Mouse (Mus musculus): ENCODE measurements around the gene Shd.

Gene Shd

GRCm38 (mm10) chr17:56006956-56007355 is 36.7 kb downstream of the Shd start:
- no peak for DNase-seq (ENCODE audit: low read depth in 2 of 2, low spot score in 2 of 2)

GRCm38 (mm10) chr17:56007444-56008355 is 37.4 kb downstream of the Shd start:
- DNase-seq (ENCODE audit: low read depth in 2 of 2, low spot score in 2 of 2) = no peak

GRCm38 (mm10) chr17:56008356-56009087 is 38.3 kb downstream of the Shd start:
- peak; percentile 75 to 83 for DNase-seq (ENCODE audit: low read depth in 2 of 2, low spot score in 2 of 2)

- DNase-seq (ENCODE audit: low read depth in 2 of 2, low spot score in 2 of 2) = peak; percentile 81 to 86
Observed at GRCm38 (mm10) chr17:56009088-56009961, 39.1 kb downstream of the Shd start.

GRCm38 (mm10) chr17:56009962-56010240 is 39.6 kb downstream of the Shd start:
- no peak for DNase-seq (ENCODE audit: low read depth in 2 of 2, low spot score in 2 of 2)

GRCm38 (mm10) chr17:56010255-56010654 is 40.0 kb downstream of the Shd start:
- DNase-seq (ENCODE audit: low read depth in 2 of 2, low spot score in 2 of 2) = no peak

- peak; percentile 79 to 83 for DNase-seq (ENCODE audit: low read depth in 2 of 2, low spot score in 2 of 2)
Observed at GRCm38 (mm10) chr17:56010681-56011080, 40.4 kb downstream of the Shd start.

GRCm38 (mm10) chr17:56011441-56011840 is 41.2 kb downstream of the Shd start:
- DNase-seq (ENCODE audit: low read depth in 2 of 2, low spot score in 2 of 2) = no peak

GRCm38 (mm10) chr17:56015293-56015692 is 45.0 kb downstream of the Shd start:
- no peak for DNase-seq (ENCODE audit: low read depth in 2 of 2, low spot score in 2 of 2)

- DNase-seq (ENCODE audit: low read depth in 2 of 2, low spot score in 2 of 2) = no peak
Observed at GRCm38 (mm10) chr17:56016382-56016781, 46.1 kb downstream of the Shd start.

- no peak for DNase-seq (ENCODE audit: low read depth in 2 of 2, low spot score in 2 of 2)
Observed at GRCm38 (mm10) chr17:56016793-56017785, 46.8 kb downstream of the Shd start.

- no peak for DNase-seq (ENCODE audit: low read depth in 2 of 2, low spot score in 2 of 2)
Observed at GRCm38 (mm10) chr17:56017848-56018247, 47.6 kb downstream of the Shd start.

GRCm38 (mm10) chr17:56018347-56019131 is 48.3 kb downstream of the Shd start:
- peak; percentile 50 to 68 for DNase-seq (ENCODE audit: low read depth in 2 of 2, low spot score in 2 of 2)

GRCm38 (mm10) chr17:56020400-56021084 is 50.3 kb downstream of the Shd start:
- DNase-seq (ENCODE audit: low read depth in 2 of 2, low spot score in 2 of 2) = no peak

GRCm38 (mm10) chr17:56021161-56021910 is 51.1 kb downstream of the Shd start:
- peak in 1 of 2 experiments; percentile 51 for DNase-seq (ENCODE audit: low read depth in 2 of 2, low spot score in 2 of 2)

GRCm38 (mm10) chr17:56022131-56022988 is 52.1 kb downstream of the Shd start:
- peak in 1 of 2 experiments; percentile 36 for DNase-seq (ENCODE audit: low read depth in 2 of 2, low spot score in 2 of 2)

GRCm38 (mm10) chr17:56022989-56023290 is 52.7 kb downstream of the Shd start:
- DNase-seq (ENCODE audit: low read depth in 2 of 2, low spot score in 2 of 2) = no peak

Measured in CD8-positive naive resting alpha-beta T cell, adult 2 months (primary cell).